In the genomic region with DNA sequence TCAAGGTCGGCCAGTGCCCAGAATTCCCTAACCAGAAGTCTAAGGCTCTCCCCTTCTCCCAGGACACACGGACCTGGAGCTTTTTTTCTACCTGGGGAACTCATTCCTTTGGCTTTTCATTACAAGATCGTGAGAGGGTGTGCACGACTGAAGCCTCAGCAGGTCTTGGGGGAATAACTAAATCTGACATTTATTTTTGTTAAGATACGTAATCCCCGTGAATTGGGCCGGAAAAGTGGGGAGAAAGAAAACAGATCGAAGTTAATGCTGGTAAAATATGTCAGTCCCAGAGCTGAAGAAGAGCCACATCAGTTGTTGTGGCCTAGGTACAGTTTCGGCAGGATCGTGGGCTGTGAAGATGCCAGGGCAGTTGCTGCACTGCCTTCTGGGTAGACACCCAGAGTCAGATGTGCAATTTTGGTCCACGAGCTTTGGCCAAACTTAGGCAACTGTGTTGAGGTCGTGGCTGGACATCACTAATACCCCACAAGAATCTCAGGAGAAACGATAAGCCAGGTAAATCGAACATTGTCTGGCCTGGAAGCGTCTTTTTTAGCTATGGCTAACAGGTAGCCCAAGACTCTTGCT, we compare ENCODE assay signal across 7 mouse cellular contexts. TPM values are rescaled to one million over a fixed set of nuclear protein-coding genes. Genes with fewer than 3 reads are reported as not detected.
DNase-seq lines count a peak whose midpoint lies in the region; ATAC-seq lines count a peak whose summit lies in the region.

No protein-coding gene starts in this region.

- WGBS in lung, embryonic 15.5 days = 21% methylated on average over 15 of the region's 15 CpGs
- WGBS in embryonic facial prominence, embryonic 11.5 days = 31% methylated on average over 15 of the region's 15 CpGs
- WGBS in hindbrain, embryonic 11.5 days = 36% methylated on average over 15 of the region's 15 CpGs
- WGBS in midbrain, embryonic 12.5 days = 30% methylated on average over 15 of the region's 15 CpGs

- no peaks in the 10 kb centered on the region for H3K36me3 ChIP-seq in lung, embryonic 15.5 days
- no peaks in the 10 kb centered on the region for H3K36me3 ChIP-seq in embryonic facial prominence, embryonic 11.5 days (replicated peaks; ENCODE audit: control insufficient read depth, insufficient read depth, low read depth, low read length)
- H3K36me3 ChIP-seq in hindbrain, embryonic 11.5 days (ENCODE audit: control insufficient read depth, insufficient read depth, low read length) = no peaks in the 10 kb centered on the region
- H3K36me3 ChIP-seq in midbrain, embryonic 12.5 days = no peaks in the 10 kb centered on the region

- H3K4me1 ChIP-seq in lung, embryonic 15.5 days = peaks cover 16% of the 10 kb centered on the region
- no peaks in the 10 kb centered on the region for H3K4me1 ChIP-seq in embryonic facial prominence, embryonic 11.5 days (ENCODE audit: control insufficient read depth, insufficient read depth, low read length)
- H3K4me1 ChIP-seq in hindbrain, embryonic 11.5 days (replicated peaks; ENCODE audit: control insufficient read depth, insufficient read depth, low read length) = peaks cover 3% of the 10 kb centered on the region; the same call in 1 of the 2 replicates
- peaks cover 22% of the 10 kb centered on the region for H3K4me1 ChIP-seq in midbrain, embryonic 12.5 days

- no peaks in the 10 kb centered on the region for H3K27me3 ChIP-seq in lung, embryonic 15.5 days
- H3K27me3 ChIP-seq in embryonic facial prominence, embryonic 11.5 days (ENCODE audit: control insufficient read depth, insufficient read depth, low read length) = no peaks in the 10 kb centered on the region
- H3K27me3 ChIP-seq in hindbrain, embryonic 11.5 days (ENCODE audit: control insufficient read depth, insufficient read depth, low read length) = no peaks in the 10 kb centered on the region
- 0 out of 2 replicates have a peak, but pooled peaks cover 3% of the 10 kb centered on the region for H3K27me3 ChIP-seq in midbrain, embryonic 12.5 days

- peak overlapping the region; percentile 87 for H3K4me2 ChIP-seq in lung, embryonic 15.5 days
- peak overlapping the region; percentile 58 for H3K4me2 ChIP-seq in embryonic facial prominence, embryonic 11.5 days (ENCODE audit: low read depth, low read length)
- H3K4me2 ChIP-seq in hindbrain, embryonic 11.5 days (replicated peaks; ENCODE audit: low read depth, low read length) = peak overlapping the region; percentile 46
- H3K4me2 ChIP-seq in midbrain, embryonic 12.5 days (replicated peaks) = peak overlapping the region; percentile 76

- ATAC-seq in lung, embryonic 15.5 days (ENCODE audit: borderline replicate concordance, extremely low read depth, low FRiP score, low TSS enrichment) = no peak
- ATAC-seq in embryonic facial prominence, embryonic 11.5 days (replicated peaks; ENCODE audit: insufficient number of reproducible peaks, low FRiP score, low TSS enrichment, low read depth) = no peak
- no peak for ATAC-seq in hindbrain, embryonic 11.5 days (ENCODE audit: low FRiP score)
- ATAC-seq in midbrain, embryonic 12.5 days (ENCODE audit: low FRiP score, low read depth) = no peak

- peak overlapping the region; percentile 70 for H3K27ac ChIP-seq in lung, embryonic 15.5 days
- no peak overlapping the region for H3K27ac ChIP-seq in embryonic facial prominence, embryonic 11.5 days (replicated peaks; ENCODE audit: low read depth, low read length)
- H3K27ac ChIP-seq in hindbrain, embryonic 11.5 days (ENCODE audit: low read depth, low read length) = no peak overlapping the region
- H3K27ac ChIP-seq in midbrain, embryonic 12.5 days (replicated peaks) = peak overlapping the region; percentile 65

- no peaks in the 10 kb centered on the region for H3K9me3 ChIP-seq in lung, embryonic 15.5 days
- no peaks in the 10 kb centered on the region for H3K9me3 ChIP-seq in embryonic facial prominence, embryonic 11.5 days (replicated peaks; ENCODE audit: control insufficient read depth, low read length)
- H3K9me3 ChIP-seq in hindbrain, embryonic 11.5 days (ENCODE audit: control insufficient read depth, low read length) = no peaks in the 10 kb centered on the region
- H3K9me3 ChIP-seq in midbrain, embryonic 12.5 days = no peaks in the 10 kb centered on the region

- peak overlapping the region; percentile 89 for H3K4me3 ChIP-seq in lung, embryonic 15.5 days
- H3K4me3 ChIP-seq in embryonic facial prominence, embryonic 11.5 days (ENCODE audit: low read depth, low read length) = peak overlapping the region; percentile 77
- peak overlapping the region; percentile 70 for H3K4me3 ChIP-seq in hindbrain, embryonic 11.5 days (ENCODE audit: low read depth, low read length)
- peak overlapping the region; percentile 81 for H3K4me3 ChIP-seq in midbrain, embryonic 12.5 days

- peak overlapping the region; percentile 83 for H3K9ac ChIP-seq in lung, embryonic 15.5 days
- peak overlapping the region; percentile 88 for H3K9ac ChIP-seq in embryonic facial prominence, embryonic 11.5 days (replicated peaks; ENCODE audit: low read length)
- peak overlapping the region; percentile 70 for H3K9ac ChIP-seq in hindbrain, embryonic 11.5 days (ENCODE audit: low read depth, low read length)
- H3K9ac ChIP-seq in midbrain, embryonic 12.5 days (replicated peaks) = peak overlapping the region; percentile 77

- DNase-seq in lung, postnatal 25 days (ENCODE audit: low spot score) = no peak
- DNase-seq in embryonic facial prominence, embryonic 11.5 days (ENCODE audit: low spot score) = no peak
- peak; percentile 16 for DNase-seq in hindbrain, embryonic 11.5 days (ENCODE audit: low spot score)
- DNase-seq in urinary bladder, postnatal 14 days (ENCODE audit: low spot score) = no peak
- DNase-seq in spleen, postnatal 14 days (ENCODE audit: low spot score in 2 of 2) = no peak

RNA-seq across cellular contexts. Expression of gene Krba1, which starts 0.7 kb away (rescaled TPM):
- polyA plus RNA-seq in lung, embryonic 15.5 days (2015; fragmentation: Nextera tagmentation; extraction: Ambion mirVana) = 18.5 and 19.8 TPM in 2 replicates
- polyA plus RNA-seq in embryonic facial prominence, embryonic 11.5 days (2014; fragmentation: Nextera tagmentation; extraction: Ambion mirVana) = 18.4 and 19.8 TPM in 2 replicates
- 16.0 and 19.1 TPM in 2 replicates for polyA plus RNA-seq in hindbrain, embryonic 11.5 days (2014; fragmentation: Nextera tagmentation; extraction: Ambion mirVana)
- 26.4 and 27.8 TPM in 2 replicates for polyA plus RNA-seq in midbrain, embryonic 12.5 days (2016; fragmentation: Nextera tagmentation; extraction: Ambion mirVana)

RNA-seq across cellular contexts. Expression of gene Zfp467, which starts 49.5 kb away (rescaled TPM):
- polyA plus RNA-seq in lung, embryonic 15.5 days (2015; fragmentation: Nextera tagmentation; extraction: Ambion mirVana) = 18.9 and 22.0 TPM in 2 replicates
- 16.6 and 17.1 TPM in 2 replicates for polyA plus RNA-seq in embryonic facial prominence, embryonic 11.5 days (2014; fragmentation: Nextera tagmentation; extraction: Ambion mirVana)
- 13.3 and 14.9 TPM in 2 replicates for polyA plus RNA-seq in hindbrain, embryonic 11.5 days (2014; fragmentation: Nextera tagmentation; extraction: Ambion mirVana)
- 19.9 and 22.9 TPM in 2 replicates for polyA plus RNA-seq in midbrain, embryonic 12.5 days (2016; fragmentation: Nextera tagmentation; extraction: Ambion mirVana)

RNA-seq across cellular contexts. Expression of gene Sspo, which starts 51.9 kb away (rescaled TPM):
- 0.29 and 0.44 TPM in 2 replicates for polyA plus RNA-seq in lung, embryonic 15.5 days (2015; fragmentation: Nextera tagmentation; extraction: Ambion mirVana)
- 0.33 and 0.36 TPM in 2 replicates for polyA plus RNA-seq in embryonic facial prominence, embryonic 11.5 days (2014; fragmentation: Nextera tagmentation; extraction: Ambion mirVana)
- 0.05 and 0.17 TPM in 2 replicates for polyA plus RNA-seq in hindbrain, embryonic 11.5 days (2014; fragmentation: Nextera tagmentation; extraction: Ambion mirVana)
- polyA plus RNA-seq in midbrain, embryonic 12.5 days (2016; fragmentation: Nextera tagmentation; extraction: Ambion mirVana) = 0.10 and 0.22 TPM in 2 replicates

Comparison
In these comparisons a context has a peak if more than half of its experiments do, and no peak if none do; other contexts are left out.
1. H3K27ac ChIP-seq: peak in lung, embryonic 15.5 days (single experiment) and midbrain, embryonic 12.5 days (single experiment); none in embryonic facial prominence, embryonic 11.5 days (single experiment) and hindbrain, embryonic 11.5 days (single experiment).
2. Peak in every context shown above with its lines, with median percentiles within 50 percentile points of each other: H3K4me2 ChIP-seq, H3K4me3 ChIP-seq and H3K9ac ChIP-seq.